Mouse (Mus musculus) E14TG2a.4 (cell line): Measurements from ENCODE around the gene Dennd6b.

Experiments used
- H3K27me3 ChIP-seq: 2 replicates; pipeline ENCODE4 v1.6.1; 2014; ENCODE audit warnings: low read length, control low read depth; ENCODE audit not compliant: insufficient read depth
- H3K36me3 ChIP-seq: 2 replicates; pipeline ENCODE4 v1.6.1; 2014; ENCODE audit warnings: low read length, control low read depth; ENCODE audit not compliant: insufficient read depth
- H3K4me1 ChIP-seq: replicated peaks from 2 replicates; pipeline ENCODE4 v1.6.1; 2014; ENCODE audit warnings: low read depth, low read length, control low read depth
- H3K4me3 ChIP-seq: replicated peaks from 2 replicates; pipeline ENCODE4 v1.5.1; 2014; ENCODE audit warnings: mild to moderate bottlenecking, low read length
- H3K9me3 ChIP-seq: 2 replicates; pipeline ENCODE4 v1.6.1; 2014; ENCODE audit warnings: low read length, control low read depth
- CTCF ChIP-seq: conservative IDR thresholded peaks from 2 replicates; pipeline ENCODE4 v1.5.1; 2014; ENCODE audit warnings: low read length
- NANOG ChIP-seq: IDR thresholded peaks from 2 replicates; pipeline ENCODE4 v1.6.1; 2014; ENCODE audit warnings: borderline replicate concordance, low read length, mixed read lengths
- POU5F1 ChIP-seq: IDR thresholded peaks from 2 replicates; pipeline ENCODE4 v1.6.1; 2014; ENCODE audit warnings: low read length, borderline replicate concordance

The Dennd6b gene

GRCm38 (mm10) chr15:89196313-89196706 is at the start of gene Dennd6b:
Dennd6b (minus strand) TSS chr15:89196496.
- TF ChIP-seq NANOG (no peak), CTCF (peak; percentile 71)
- Histone ChIP-seq H3K36me3 (peaks cover 16% of the 10 kb centered on the region), H3K4me1 (peaks cover 22% of the 10 kb centered on the region), H3K9me3 (no peaks in the 10 kb centered on the region), H3K4me3 (peak within 1 kb of the TSS; percentile 97), H3K27me3 (no peaks in the 10 kb centered on the region)

- Histone ChIP-seq H3K9me3 (no peaks in the 10 kb centered on the region), H3K27me3 (no peaks in the 10 kb centered on the region), H3K4me3 (no peak overlapping the region), H3K36me3 (no peaks in the 10 kb centered on the region), H3K4me1 (peaks cover 5% of the 10 kb centered on the region)
- no peak for TF ChIP-seq POU5F1
Measured at GRCm38 (mm10) chr15:89241025-89241424, 44.7 kb upstream of the Dennd6b start.

DNA sequence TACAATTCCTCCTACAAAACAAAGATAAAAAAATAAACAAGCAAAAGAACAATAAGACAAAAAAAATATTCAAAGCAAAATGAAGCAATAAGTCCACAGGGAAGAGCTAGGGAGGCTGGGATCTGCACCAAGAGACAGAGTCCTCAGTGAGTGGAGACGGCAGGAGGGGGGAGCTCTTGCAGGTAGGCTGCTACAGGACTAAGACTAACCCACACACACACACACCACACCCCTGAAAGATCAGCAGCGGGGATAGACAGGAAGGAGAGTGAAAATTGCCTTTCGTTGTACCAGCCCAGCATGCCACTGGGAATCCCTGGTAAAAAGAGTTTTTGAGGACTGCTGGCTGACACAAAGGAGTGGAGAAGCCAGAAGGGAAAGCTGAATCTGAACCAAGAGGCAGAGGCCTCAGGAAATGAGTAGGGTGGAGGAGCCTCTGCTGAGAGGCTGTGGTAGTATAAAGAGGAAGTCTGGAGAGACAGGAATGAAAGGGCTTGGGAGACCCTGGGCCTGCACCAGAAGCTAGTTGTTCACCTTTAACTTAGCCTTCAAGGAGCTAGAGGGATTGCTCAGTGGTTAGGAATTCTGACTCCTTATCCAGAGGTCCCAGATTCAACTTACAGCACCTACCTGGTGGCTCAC is 43.6 kb upstream of the Dennd6b start:
- Histone ChIP-seq H3K9me3 (no peaks in the 10 kb centered on the region), H3K4me1 (peaks cover 5% of the 10 kb centered on the region), H3K27me3 (no peaks in the 10 kb centered on the region), H3K4me3 (no peak overlapping the region), H3K36me3 (no peaks in the 10 kb centered on the region)
- TF ChIP-seq NANOG (no peak), CTCF (no peak), POU5F1 (no peak)

- TF ChIP-seq POU5F1 (no peak), CTCF (no peak), NANOG (no peak)
- Histone ChIP-seq H3K9me3 (no peaks in the 10 kb centered on the region), H3K36me3 (no peaks in the 10 kb centered on the region), H3K4me1 (0 out of 2 replicates have a peak, but pooled peaks cover 4% of the 10 kb centered on the region), H3K4me3 (no peak overlapping the region), H3K27me3 (no peaks in the 10 kb centered on the region)
Measured at GRCm38 (mm10) chr15:89234052-89234451, 37.8 kb upstream of the Dennd6b start.

- TF ChIP-seq POU5F1 = no peak
- no peak for TF ChIP-seq CTCF
- no peak for TF ChIP-seq NANOG
- no peaks in the 10 kb centered on the region for H3K27me3 ChIP-seq
- no peak overlapping the region for H3K4me3 ChIP-seq
- H3K9me3 ChIP-seq = no peaks in the 10 kb centered on the region
- H3K36me3 ChIP-seq = no peaks in the 10 kb centered on the region
- H3K4me1 ChIP-seq = 0 out of 2 replicates have a peak, but pooled peaks cover 4% of the 10 kb centered on the region
Measured at GRCm38 (mm10) chr15:89233586-89233985, 37.3 kb upstream of the Dennd6b start.

DNA sequence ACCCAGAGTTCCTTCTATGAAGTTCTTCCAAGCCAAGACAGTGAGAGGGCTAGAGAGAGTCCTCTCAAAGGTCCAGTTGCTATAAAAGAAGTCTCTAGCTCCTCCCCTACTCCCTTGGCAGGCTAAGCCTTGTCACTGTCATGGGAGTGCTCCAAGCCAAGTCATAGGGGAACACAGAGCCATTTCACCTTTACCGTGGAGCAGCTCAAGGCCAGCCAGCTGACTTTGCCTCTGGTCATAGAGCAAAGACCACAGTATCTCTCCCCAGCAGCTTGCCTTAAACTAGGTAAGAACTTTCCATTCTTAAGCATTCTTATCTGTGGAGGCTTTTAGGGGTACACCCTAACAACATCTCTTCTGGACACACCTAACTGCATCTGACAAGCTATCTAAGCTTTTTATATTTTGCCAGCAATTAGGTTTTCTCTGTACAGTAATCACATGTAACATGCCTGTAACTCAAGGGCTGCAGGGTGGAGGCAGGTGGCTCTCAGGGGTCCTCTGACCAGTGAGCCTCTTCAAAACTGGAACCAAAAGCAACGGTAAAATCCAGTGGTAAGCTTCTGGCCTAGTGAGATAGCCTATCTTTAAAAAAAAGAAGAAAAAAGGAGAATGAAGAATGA is 19.4 kb upstream of the Dennd6b start:
- Histone ChIP-seq H3K27me3 (peaks cover 7% of the 10 kb centered on the region; the same call in 1 of the 2 replicates), H3K4me1 (peaks cover 11% of the 10 kb centered on the region), H3K4me3 (no peak overlapping the region), H3K36me3 (peaks cover 12% of the 10 kb centered on the region; the same call in 1 of the 2 replicates), H3K9me3 (no peaks in the 10 kb centered on the region)
- TF ChIP-seq CTCF (no peak), POU5F1 (no peak), NANOG (no peak)

GRCm38 (mm10) chr15:89214953-89215352 is 18.7 kb upstream of the Dennd6b start:
- TF ChIP-seq NANOG (no peak), CTCF (no peak), POU5F1 (no peak)
- H3K36me3 ChIP-seq = peaks cover 12% of the 10 kb centered on the region; the same call in 1 of the 2 replicates
- H3K9me3 ChIP-seq = no peaks in the 10 kb centered on the region
- peaks cover 16% of the 10 kb centered on the region for H3K4me1 ChIP-seq
- H3K27me3 ChIP-seq = peaks cover 7% of the 10 kb centered on the region; the same call in 1 of the 2 replicates
- no peak overlapping the region for H3K4me3 ChIP-seq

- TF ChIP-seq CTCF (no peak), POU5F1 (no peak), NANOG (no peak)
- Histone ChIP-seq H3K36me3 (peaks cover 12% of the 10 kb centered on the region; the same call in 1 of the 2 replicates), H3K27me3 (peaks cover 7% of the 10 kb centered on the region; the same call in 1 of the 2 replicates), H3K4me3 (no peak overlapping the region), H3K4me1 (peaks cover 22% of the 10 kb centered on the region), H3K9me3 (no peaks in the 10 kb centered on the region)
Measured at GRCm38 (mm10) chr15:89213517-89213916, 17.2 kb upstream of the Dennd6b start.

DNA sequence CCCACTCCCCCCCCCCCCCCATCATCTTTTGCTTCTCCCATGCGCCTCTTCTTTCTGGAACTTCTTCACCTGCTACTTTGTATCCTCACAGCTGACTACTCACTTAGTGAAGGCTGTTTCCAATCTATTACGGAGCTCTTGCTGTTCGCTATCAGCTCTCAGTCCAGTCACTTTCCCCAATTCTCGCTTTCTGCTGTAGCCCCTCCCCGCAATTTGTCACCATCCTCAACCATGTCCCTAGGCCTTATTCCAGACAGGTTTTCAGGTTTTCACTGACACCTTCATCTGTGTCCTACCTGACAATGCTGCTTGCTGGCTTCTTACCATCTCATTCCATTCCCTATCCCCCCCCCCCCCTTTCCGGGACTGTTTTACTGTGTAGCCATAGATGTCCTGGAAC is 16.2 kb upstream of the Dennd6b start:
- TF ChIP-seq CTCF (no peak), POU5F1 (no peak), NANOG (no peak)
- no peaks in the 10 kb centered on the region for H3K9me3 ChIP-seq
- peaks cover 22% of the 10 kb centered on the region for H3K4me1 ChIP-seq
- H3K4me3 ChIP-seq = peak overlapping the region; percentile 96; the same call in 1 of the 2 replicates
- peaks cover 7% of the 10 kb centered on the region; the same call in 1 of the 2 replicates for H3K27me3 ChIP-seq
- H3K36me3 ChIP-seq = peaks cover 12% of the 10 kb centered on the region; the same call in 1 of the 2 replicates
